In genomic region chr5:42919328-42919727, GRCm38 (mm10) we compare ENCODE assay signal across 16 mouse cellular contexts.
DNase-seq lines count a peak whose midpoint lies in the region; ATAC-seq and TF ChIP-seq lines count a peak whose summit lies in the region.
"Had no signal": no experiment of that assay in that cellular context is flagged by ENCODE, and none has a peak within 500 bp of the region (broad histone marks: within the 10 kb centered on the region; RNA-seq: fewer than 3 reads in every experiment).

No protein-coding gene starts in this region.

- WGBS in heart, embryonic 11.5 days (ENCODE audit: insufficient replicate concordance), result 78% methylated on average over 3 of the region's 3 CpGs
- WGBS in lung, adult 2 months, result 69% methylated on average over 3 of the region's 3 CpGs

- no peak for ATAC-seq in heart, embryonic 11.5 days (replicated peaks; ENCODE audit: insufficient number of reproducible peaks, low FRiP score, low TSS enrichment)
- ATAC-seq: activated CD4-positive, CD25-positive, alpha-beta regulatory T cell, adult 4 months; forebrain, embryonic 14.5 days; intestine, postnatal 0 days had no signal

- intact Hi-C loops in heart, postnatal 10 days (cut with DNase I), result no loop called here
- intact Hi-C loops in left cerebral cortex, postnatal 36 days (cut with DNase I), result no loop called here

- H3K27me3 ChIP-seq in heart, embryonic 11.5 days (ENCODE audit: control insufficient read depth, insufficient read depth, low read length), result no peaks in the 10 kb centered on the region
- H3K27me3 ChIP-seq: liver, embryonic 13.5 days; midbrain, embryonic 12.5 days had no signal

- peak; percentile 13 to 16 for DNase-seq in heart, postnatal 10 days
- peak; percentile 6 for DNase-seq in right cerebral cortex, postnatal 4 days
- DNase-seq in right cerebral cortex, postnatal 36 days (ENCODE audit: low spot score in 2 of 2), result no peak
- DNase-seq in cerebellum, adult 11-12 months, result peak; percentile 78
- no peak for DNase-seq in left cerebral cortex, postnatal 36 days (ENCODE audit: low spot score in 2 of 2)
- no peak for DNase-seq in frontal cortex, postnatal 25 days (ENCODE audit: low spot score in 2 of 2)
- DNase-seq in lung, adult 2 months, result no peak
- DNase-seq: gastrocnemius, postnatal 14 days; kidney, postnatal 4 days; liver, embryonic 13.5 days had no signal

- H3K9ac ChIP-seq in heart, embryonic 11.5 days (ENCODE audit: low read depth, low read length), result no peak overlapping the region
- H3K9ac ChIP-seq: liver, embryonic 13.5 days; midbrain, embryonic 12.5 days had no signal

- H3K4me3 ChIP-seq in heart, embryonic 11.5 days (ENCODE audit: low read depth, low read length), result no peak overlapping the region
- no peak overlapping the region for H3K4me3 ChIP-seq in lung, adult 2 months (replicated peaks; ENCODE audit: extremely low read depth, low read depth, low read length)
- H3K4me3 ChIP-seq: liver, embryonic 13.5 days; midbrain, embryonic 12.5 days had no signal

- H3K36me3 ChIP-seq in heart, embryonic 11.5 days (ENCODE audit: control insufficient read depth, insufficient read depth, low read length), result no peaks in the 10 kb centered on the region
- H3K36me3 ChIP-seq: G1E; liver, embryonic 13.5 days; midbrain, embryonic 12.5 days had no signal

- TF ChIP-seq POLR2A in lung, adult 2 months (IDR thresholded peaks at IDR 0.05; ENCODE audit: borderline replicate concordance, extremely low read depth, low read depth, low read length), result no peak

- H3K4me1 ChIP-seq in heart, embryonic 11.5 days (ENCODE audit: control insufficient read depth, insufficient read depth, low read length), result no peaks in the 10 kb centered on the region
- H3K4me1 ChIP-seq in lung, adult 2 months (ENCODE audit: control insufficient read depth, insufficient read depth, low read length), result no peaks in the 10 kb centered on the region
- H3K4me1 ChIP-seq: liver, embryonic 13.5 days; midbrain, embryonic 12.5 days had no signal

- no peaks in the 10 kb centered on the region for H3K9me3 ChIP-seq in heart, embryonic 11.5 days (replicated peaks; ENCODE audit: control insufficient read depth, low read length)
- H3K9me3 ChIP-seq: G1E; liver, embryonic 13.5 days; midbrain, embryonic 12.5 days had no signal

- no peak overlapping the region for H3K4me2 ChIP-seq in heart, embryonic 11.5 days
- H3K4me2 ChIP-seq: liver, embryonic 13.5 days; midbrain, embryonic 12.5 days had no signal

- no peak overlapping the region for H3K27ac ChIP-seq in heart, embryonic 11.5 days (ENCODE audit: low read depth, low read length)
- H3K27ac ChIP-seq: liver, embryonic 13.5 days; midbrain, embryonic 12.5 days had no signal

- no peak for TF ChIP-seq CTCF in lung, adult 2 months (IDR thresholded peaks at IDR 0.05; ENCODE audit: insufficient read depth, low read length)

Comparison
In these comparisons a context has a peak if more than half of its experiments do, and no peak if none do; other contexts are left out.
1. DNase-seq: peak in heart, postnatal 10 days (2 of 2), right cerebral cortex, postnatal 4 days (single experiment) and cerebellum, adult 11-12 months (single experiment); none in right cerebral cortex, postnatal 36 days (0 of 2), left cerebral cortex, postnatal 36 days (0 of 2), frontal cortex, postnatal 25 days (0 of 2) and lung, adult 2 months (single experiment).